Mouse (Mus musculus) lung, postnatal 36 days (tissue): ENCODE measurements at regions not wholly inside any gene's neighbourhood (a gene's known extent, or its start where the extent isn't known, plus 50 kb on each side); places are given as distances from the start of the nearest gene placed in this dataset.

Experiments used
- DNase-seq: peaks from one replicate; pipeline ENCODE4 v3.0.0; 2022; ENCODE audit warnings: mixed read lengths

DNA sequence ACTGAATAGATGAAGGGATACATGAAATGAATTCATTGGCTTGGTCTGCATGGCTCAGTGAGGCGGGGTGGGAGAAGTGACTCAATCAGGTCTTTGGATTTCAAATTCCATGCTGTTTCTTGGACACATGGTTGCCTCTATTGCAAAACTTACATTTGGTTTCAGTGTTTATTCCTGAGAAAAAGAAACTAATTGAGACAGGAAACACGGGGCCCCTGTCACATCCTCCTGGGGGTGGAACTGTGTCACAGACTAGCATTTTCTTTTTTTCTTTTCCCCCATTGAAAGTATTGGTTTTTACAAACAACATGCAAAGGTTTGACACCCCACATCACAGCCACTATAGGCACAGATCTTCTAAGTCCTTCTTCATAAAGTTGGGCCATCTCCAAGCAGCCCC lies 375.8 kb upstream of the Pik3r1 start:
- DNase-seq, result peak; percentile 26

DNA sequence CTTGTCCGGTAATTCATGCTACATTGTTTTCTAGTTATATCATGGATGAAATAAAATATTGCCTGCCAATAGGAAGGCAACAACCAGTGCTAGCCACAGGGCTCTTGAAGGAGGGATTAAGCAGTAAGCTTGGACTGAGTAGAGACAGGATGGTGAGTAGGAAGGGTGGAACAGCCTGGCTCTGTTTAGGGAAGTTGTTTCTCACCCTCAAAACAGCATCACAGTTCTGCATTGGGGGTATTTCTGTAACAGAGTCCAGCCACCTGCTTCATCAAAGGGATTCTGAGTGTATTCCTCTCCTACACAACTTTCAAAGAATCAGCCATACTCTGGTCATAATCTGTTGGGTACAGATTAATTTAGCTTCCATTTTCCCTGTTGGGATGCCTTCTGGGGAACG lies 380.0 kb upstream of the Pik3r1 start:
- no peak for DNase-seq

DNA sequence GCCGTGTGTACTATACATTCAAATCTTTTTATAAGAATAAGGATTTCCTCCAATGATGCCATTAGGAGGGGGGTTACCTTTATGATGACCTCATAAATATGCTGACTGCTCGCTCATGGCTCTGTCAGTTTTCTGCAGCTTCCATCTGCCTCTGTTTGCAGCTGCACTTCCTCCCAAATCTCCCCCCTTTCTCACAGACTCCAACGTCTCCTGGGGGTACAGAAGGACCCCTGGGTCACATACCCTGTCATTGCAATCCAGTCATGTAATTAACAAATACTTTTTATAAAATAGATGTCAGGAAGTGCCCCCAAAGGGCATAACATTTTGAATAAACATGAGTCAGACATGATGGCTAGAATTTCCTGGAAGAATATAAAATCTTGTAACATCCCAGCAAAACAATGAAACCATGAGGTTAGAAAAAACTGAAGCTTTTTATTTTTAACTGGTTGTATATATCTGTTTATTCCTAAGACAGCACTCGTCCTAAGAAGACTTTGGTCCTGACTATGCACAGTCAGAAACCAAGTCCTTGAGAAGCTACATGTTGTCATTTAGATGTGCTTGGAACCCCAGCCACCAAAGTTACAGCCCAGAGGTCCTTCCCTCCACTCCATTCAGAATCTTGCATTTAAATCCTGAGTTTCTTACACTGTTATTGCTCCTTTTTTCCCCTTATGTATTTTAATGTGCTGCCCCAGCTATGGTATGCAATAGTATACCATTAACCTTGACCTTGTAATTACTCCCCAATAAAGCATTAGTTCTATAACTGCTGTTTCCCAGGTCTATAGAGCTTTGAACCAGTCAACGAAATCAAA lies 386.0 kb upstream of the Pik3r1 start:
- DNase-seq, result no peak

DNA sequence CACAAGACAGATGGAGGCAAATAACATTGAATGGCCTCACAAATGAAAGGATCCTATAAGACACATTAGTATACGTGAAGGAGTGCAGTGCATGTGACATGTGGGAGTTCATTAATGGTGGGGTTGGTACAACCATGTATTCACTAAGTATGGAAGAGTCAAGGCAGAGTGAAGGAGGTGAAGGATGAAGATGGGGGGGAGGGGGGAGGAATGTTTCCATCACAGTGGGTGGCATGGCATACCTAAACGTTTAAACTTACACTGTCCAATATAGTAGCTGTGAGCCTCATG lies 386.5 kb upstream of the Pik3r1 start:
- no peak for DNase-seq

DNA sequence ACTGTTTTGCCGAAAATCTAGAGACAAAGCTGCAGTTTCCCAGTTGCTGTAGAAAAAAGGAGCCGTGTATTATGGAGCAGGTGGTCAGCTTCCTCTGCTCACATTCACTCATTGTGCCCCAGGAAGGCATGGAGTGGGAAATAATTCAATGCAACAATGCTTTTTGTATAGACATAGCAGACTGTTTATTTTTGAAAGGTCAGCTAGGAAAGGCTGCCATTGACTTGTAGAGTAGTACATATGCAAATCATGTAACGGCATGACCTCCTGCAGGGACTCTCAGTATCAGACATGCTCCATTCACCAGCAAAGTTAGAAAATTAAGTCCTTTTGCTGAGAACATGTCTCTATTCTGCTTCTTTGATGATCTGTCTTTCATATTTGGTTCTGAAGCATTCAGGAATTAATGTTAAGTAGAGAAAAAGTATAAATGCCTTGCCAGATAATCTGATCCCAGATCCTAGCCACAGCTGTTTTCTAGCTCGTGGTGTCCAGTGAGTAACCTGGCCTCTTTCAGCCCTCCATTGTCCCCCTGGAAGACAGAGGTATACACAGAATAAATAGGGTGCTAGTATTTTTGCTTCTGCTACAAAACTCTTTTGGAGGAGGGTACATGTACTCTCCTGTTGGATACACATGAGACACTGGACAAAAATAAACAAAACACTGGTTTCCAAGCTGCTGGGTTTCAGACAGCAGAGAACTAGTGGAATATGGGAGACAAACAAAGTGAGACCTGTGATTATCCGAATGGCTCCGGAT lies 389.5 kb upstream of the Pik3r1 start:
- DNase-seq, result no peak

DNA sequence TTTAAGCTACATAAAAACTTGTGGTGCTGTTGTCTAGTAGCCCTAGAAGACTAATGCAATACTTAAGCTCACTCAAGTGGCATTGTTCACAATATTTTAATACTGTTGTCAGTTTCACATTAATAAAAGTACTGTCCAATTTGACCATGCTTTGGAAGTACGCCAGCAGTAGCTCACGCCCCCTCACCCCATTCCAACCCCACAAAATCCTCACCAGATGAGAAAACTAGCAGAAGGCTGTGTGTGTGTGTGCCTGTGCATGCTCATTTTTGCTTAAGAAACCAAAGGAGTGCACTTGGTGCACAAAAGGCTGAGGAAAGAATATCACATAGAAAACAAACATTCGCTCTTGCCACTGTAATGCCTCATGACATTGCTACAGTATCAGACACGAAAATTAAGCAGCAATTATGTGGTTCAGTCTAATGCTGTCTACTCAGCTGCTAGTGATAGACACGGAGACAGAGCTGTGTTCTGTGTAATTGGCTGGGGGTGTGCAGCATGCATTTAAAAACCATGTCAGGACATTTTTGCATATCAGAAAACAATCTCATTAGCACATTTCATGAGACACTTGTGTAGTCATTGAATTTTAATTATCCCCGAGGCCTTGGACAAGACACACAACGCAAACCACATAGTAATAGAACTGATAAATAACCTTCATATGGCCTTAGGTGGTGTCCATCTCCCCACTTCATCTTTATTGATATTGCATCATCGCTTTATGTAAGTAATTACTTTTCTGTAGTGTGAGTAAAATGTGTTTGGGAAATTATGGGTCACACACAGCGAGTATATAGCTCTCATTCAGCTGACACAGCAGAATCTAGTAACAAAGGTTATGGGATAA lies 405.6 kb upstream of the Pik3r1 start:
- no peak for DNase-seq

DNA sequence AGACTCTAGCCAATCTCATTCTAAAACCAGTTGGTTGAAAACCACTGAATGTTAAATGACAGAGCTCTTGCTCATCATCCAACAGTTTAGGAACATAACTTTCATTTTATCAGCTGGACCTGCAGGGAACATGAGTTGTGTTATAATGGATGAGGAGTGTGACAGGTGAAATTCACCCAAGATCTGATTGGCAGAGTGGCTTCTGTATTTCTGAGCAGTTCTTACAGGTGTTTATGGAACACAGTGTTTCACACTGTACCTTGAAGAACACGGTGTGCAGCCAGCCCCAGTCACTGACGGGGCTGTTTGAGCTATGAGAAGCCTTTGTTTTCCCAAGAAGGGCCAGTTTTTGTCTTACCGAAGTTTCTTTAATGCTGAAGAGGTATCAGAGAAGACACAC lies 406.4 kb upstream of the Pik3r1 start:
- no peak for DNase-seq

DNA sequence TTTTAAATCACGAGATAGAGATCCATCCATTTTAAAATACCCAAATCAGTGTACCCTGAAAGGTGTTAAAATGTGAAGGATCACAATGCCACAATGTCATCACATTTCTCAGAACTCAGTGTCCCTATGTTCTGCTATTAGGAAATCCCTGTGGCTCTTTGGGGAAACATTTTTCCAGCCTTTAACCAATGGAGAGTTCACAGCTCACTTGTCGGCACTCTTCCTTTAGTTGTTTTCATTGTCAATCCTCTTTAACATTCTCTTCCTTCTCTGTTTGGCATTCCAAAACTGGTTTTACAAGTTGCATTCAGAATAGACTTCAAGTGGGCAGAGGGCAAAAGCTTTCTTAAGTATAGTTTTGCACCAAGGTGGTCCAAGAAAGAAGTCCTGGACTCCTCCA lies 406.9 kb upstream of the Pik3r1 start:
- peak; percentile 18 for DNase-seq

DNA sequence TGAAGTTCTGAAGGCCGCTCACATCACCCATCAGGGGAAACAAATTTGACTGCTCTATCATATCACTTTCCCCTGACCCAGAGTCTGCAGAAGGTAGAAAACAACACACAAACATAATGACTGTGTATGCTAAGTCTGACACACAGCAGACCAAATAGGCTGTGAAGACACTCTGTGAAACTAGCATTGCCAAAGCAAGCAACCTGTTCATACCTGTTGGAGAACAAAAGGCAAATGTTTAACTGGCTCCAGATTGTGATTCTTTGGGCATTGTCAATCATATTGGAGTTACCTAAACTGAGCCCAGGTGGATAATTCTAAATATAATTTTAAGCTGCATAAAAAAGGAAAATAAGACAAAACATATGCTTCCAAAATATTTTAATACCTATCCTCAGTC lies 407.4 kb upstream of the Pik3r1 start:
- DNase-seq, result no peak

DNA sequence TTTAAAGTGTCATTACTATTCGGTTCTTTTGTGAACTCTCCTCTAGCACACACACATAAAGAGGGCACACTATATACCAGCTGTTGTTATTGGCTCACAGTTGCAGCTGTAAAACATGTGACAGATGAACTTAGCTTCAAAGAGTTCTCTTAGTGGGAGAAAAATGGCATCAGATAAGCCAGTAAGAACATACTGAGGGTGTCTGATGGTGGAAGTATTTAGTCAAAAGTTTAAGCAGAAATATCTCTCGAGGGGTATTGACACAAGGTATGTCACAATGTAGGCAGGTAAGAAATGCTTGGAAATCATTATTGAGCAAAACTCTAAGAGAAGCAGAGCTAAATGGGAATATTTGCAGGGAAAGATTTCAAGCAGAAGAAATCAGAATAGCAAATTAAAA lies 408.4 kb upstream of the Pik3r1 start:
- no peak for DNase-seq

DNA sequence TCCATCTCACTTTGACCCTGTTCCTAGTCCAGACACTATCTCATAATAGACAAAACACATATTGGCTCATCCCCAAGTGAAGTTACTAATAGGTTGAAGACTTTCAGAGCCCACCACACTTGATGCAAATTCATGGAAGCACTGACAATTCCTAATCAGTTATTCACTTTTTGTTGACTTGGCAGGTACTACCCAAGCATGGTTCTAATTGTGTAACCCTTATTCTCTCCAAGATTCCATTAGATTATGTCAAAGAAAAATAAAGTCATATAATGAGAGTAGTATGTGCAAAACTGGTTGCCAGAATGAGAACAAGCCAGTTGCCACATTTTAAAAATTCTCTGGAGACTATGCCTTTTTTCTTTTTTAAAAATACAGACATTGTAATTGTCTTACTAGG lies 426.7 kb upstream of the Pik3r1 start:
- DNase-seq, result no peak

DNA sequence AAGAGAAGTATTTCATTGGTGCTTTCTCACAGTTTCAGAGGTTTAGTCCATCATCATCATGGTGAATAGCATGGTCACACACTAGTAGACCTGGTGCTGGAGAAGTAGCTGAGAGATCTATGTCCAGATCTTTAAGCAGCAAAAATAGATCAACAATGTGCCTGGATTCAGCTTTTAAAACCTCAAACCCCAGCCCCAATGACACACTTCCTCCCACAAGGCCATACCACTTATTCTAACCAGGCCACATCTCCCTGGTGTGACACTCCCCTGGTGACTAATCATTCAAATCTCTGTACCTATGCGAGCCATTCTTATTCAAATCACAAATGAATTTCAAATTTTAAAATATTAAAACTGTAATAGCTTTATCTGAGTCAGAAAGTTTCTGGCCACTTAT lies 434.3 kb upstream of the Pik3r1 start:
- no peak for DNase-seq

DNA sequence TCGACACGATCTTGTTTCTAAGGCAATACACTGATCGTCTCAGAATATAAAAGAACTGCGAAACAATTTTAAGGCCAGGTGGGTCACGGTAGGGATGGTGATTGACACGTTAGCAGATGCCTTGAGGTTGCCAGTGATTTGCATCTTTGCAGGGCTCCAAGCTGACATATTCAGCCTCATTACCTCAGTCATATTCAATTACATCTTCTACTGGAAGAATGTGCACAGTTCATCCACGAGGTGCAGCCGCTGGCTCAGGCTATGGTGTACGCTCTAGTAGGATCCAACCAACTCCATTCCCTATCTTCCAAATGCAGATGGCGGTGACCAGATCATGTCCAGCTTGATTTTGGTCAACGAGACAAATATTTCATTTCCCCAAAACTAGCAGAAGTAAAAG lies 450.5 kb upstream of the Pik3r1 start:
- no peak for DNase-seq

DNA sequence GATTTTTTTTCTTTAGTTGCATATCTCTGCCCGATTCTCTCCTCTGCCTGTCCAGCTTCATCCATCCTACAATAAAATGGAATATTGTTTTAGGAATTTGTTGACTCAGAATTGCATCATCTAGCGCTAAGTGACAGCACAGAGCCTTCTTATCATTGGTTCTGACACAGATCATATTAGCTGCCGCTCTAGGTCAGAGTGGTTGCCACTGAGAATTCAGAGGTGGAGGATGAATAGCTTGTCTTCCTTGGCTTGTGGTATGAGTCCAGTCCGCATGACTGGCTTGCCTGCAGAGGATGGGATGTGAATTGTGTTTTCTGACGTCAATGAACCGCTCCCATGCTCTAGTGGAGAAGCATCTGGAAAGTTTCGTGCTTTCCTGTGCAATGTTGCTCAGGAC lies 462.3 kb upstream of the Cd180 start:
- DNase-seq, result peak; percentile 31

DNA sequence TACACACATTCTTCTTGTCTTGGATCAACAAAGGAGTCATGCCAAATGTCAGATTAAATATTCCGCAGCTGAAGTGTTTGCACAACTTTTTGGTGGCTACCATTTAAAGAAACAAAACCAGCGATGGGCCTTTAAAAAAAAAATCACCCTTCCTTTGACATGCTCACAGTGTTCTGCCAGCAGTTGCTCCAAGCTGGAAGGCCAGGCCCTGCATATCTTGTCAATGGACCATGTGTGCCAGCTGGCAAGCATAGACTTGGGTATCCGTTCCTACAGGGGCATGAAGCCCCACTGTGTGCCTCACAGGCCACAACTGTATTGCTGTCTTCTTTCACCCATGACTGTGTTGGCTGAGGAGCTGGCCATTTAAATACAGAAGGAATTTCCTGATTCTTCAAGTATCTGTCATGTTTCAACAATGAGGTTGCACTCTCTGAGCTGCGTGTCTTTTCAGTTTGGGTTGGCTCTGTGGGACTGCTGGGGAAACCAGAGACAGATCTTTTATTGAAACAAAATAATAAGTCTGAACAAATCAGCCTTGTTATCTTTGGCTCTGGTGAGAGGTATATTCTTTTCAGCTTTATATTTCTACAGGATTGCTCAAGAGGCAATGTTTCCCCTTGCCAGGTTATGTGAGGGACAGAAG lies 460.9 kb upstream of the Cd180 start:
- DNase-seq, result peak; percentile 84

DNA sequence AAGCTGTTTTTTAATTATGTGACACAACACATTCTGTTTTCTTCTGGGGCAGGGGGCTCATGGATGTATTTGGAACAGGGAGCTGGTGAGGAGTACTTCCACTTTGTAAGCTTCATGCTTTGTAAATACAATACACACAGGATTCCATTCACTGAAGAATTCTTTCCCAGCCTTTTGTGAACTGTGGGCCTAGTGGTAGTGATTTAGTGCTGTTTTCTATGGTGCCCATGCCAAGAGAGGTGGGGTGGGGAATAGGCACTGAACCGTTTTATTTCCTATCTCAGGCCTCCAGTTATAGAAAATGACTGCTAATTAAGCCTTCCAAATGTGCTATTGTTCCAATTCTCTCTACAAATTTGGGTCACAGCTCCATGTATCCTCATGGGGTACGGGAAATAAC lies 442.5 kb upstream of the Cd180 start:
- DNase-seq, result no peak

DNA sequence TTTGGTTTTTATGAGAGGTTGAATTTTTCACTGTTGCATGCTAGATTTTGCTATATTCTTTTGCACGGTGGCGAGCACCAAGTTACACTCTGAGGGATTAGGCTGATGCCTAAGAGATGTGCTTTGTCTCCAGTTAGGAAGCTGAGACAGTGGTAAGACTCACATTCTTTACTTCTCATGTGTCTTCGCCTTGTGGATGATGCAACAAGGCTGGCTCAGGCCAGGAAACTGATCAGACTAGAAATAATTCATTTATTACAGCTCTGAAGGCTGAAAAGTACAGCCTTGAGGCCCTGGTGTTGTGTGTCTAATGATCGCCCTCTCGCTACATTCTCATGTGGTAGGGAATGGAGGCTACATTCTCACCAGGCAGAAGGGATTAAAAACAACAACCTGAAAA lies 441.6 kb upstream of the Cd180 start:
- no peak for DNase-seq

DNA sequence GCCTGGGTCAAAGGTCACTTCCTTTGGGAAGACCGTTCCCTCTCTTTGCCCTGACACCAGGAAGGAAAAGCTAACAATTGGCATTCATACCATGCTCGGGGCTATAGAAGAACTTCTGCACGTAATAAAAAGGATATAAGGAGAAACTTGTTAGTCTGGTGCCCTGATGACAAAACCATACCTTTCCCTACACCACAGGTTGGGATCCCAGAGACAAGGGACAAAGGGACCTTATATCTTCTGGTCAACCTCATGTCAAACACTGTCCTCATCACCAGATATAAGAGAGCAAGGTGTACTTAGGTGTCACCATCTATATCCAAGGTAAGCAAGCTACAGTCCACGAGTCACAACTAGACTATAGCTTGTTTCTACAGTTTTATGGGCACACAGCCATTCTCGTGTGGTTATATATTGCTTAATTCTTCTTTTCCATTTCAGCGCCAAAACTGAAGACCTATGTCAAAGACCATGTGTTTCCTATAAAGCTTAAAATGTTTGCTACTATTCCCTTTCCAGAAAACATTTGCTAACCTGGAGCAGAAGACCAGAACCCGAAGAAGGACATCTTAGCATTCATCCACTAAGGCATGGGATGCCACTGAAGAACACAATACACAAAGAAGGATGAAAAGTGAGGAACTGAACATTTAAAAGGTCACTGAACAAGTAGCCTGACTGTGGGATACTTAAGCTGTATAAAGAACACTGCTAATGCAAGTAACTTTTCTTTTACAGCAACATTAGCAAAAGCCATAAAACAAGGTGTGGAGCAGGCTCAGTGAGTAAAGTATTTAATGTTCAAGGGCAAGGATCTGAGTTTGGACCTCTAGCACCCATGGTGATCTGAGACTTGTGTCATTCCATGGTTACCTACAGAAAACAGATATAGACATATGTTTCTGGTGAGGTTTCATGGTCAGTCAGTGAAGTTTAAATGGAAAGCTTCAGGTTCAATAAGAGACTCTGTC lies 437.7 kb upstream of the Cd180 start:
- DNase-seq, result no peak

DNA sequence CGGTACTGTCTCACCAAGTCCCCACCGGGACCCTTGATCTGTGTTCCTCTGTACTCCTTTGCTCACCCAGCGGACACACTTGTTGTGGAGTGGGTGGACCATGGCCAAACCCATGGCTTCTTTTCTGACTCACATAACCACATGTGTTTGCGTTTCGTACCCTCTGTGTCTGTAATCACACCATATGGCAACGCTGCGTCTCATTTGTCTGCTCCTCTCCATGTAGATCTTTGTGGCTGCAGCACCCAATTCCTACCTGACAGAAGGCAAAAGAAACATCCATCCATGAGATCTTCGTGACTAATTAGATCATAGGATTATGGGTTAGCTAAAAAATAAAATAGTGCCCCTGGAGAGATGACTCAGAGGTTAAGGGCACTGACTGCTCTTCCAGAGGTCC lies 435.2 kb upstream of the Cd180 start:
- no peak for DNase-seq

DNA sequence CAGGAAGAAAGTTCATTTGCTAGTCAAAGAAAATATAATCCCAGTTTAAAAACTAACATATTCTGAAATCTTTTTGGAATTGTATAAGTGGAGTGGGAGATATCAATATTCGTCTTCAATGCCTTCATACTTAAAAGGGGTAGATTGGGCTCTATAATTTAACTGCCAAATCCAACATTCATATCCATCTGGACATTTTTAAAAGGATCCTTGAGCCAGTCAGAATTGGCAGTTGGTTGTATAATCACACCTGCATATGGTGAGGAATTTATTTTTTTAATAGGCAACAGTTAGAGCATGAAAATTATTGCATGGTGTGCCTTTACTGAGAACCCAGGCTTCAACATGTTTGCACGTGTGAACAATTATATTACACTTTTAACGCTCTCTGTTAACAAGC lies 419.5 kb upstream of the Cd180 start:
- DNase-seq, result no peak

DNA sequence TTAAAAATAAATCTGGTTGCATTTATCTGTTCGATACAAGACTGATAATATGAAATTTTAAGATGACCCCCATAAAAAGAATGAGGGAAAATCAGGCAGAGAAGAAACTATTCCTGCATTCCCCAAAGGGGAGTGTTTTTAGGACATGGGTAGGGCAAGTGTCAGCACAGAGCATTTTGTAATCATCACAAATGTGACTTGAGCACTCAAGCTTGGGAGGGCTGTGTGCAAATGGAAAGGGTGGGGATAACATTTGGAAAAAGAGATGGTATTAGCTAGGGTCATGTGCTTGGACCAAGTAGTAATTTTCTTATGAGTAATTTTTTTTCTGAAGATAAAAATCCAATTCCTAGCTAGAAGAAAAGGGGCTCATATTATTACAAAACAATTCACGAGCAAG lies 418.1 kb upstream of the Cd180 start:
- DNase-seq, result no peak

DNA sequence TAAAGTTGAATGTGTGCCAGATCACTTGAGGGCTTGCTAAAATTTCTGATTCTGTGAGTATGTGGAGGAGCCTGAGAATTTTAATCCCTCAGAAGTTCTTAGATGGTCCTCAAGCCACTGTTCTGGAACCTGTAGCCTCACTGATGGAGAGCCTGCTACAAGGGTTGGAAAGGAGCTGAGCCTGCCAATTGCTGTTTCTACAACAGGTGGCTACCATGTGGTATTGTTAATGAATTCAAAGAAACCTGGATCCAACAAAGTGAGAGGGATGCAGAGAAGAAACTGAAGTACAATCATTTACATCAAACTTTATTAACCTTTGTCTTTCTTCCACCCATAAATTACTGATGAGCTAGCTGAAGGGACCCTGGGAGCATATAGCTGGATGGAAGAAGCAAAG lies 416.5 kb upstream of the Cd180 start:
- peak; percentile 27 for DNase-seq
